Mouse (Mus musculus) brain, embryonic 14.5 days (tissue): ENCODE results near the gene Csdc2.

Source experiments
- CTCF ChIP-seq: fragments of 200-500 bp; IDR thresholded peaks from 2 replicates; pipeline ENCODE4 v1.5.1; 2012; ENCODE audit warnings: inconsistent platforms, mild to moderate bottlenecking, moderate library complexity, borderline replicate concordance; ENCODE audit not compliant: insufficient read depth, insufficient read length; ENCODE audit errors: extremely low read depth
- POLR2A ChIP-seq: fragments of 200-500 bp; IDR thresholded peaks from 2 replicates; pipeline ENCODE4 v1.6.1; 2012; ENCODE audit warnings: mild to moderate bottlenecking, inconsistent platforms, borderline replicate concordance; ENCODE audit not compliant: poor library complexity, insufficient read depth, insufficient read length, severe bottlenecking; ENCODE audit errors: extremely low read depth

GRCm38 (mm10) chr15:81897607-81898285, 38.8 kb upstream of the Csdc2 start:
- TF ChIP-seq POLR2A, result no peak
- no peak for TF ChIP-seq CTCF
